Comparison of ENCODE assay signal across 8 mouse cellular contexts in the genomic region with DNA sequence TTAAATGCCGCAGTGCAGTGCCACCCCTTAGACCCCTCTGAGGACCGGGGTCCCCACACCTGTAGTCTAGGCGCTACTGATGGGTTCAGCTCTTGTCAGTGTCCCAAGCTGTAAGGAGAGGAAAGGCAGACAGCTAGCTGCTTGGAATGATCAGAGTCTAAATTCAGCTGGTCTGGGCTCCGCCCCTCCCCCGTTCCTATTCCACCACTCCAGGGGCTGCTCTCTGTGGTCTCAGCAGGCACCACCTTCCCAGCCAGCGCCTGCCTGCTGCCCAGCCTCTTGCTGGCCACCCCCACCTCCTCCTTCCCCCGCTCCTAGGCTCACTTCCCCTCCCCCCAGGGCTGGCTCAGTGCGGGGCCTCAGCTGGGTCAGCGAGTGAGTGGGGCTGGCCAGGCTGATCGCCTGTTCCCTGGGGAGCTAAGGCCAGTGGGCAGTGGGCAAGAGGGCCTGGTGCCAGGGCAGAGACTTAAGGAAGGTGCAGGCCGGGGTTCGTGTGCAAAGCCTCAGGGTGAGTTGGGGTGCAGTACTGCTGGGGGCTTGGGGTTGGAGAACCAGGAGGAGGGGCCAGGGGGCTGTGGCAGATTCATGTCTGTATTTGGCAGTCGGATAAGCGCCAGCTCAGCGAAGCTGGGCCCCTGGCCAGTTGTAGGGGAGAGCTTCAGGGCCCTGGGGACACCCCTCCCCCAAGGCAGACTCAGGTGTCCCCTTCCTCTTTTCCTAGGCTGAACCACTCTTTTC. TPM values are rescaled to one million over a fixed set of nuclear protein-coding genes. Genes with fewer than 3 reads are reported as not detected.
DNase-seq lines count a peak whose midpoint lies in the region; ATAC-seq and TF ChIP-seq lines count a peak whose summit lies in the region.

No protein-coding gene starts in this region.

- peak overlapping the region; percentile 67 for H3K27ac ChIP-seq in embryonic facial prominence, embryonic 12.5 days
- peak overlapping the region; percentile 94 for H3K27ac ChIP-seq in heart, embryonic 10.5 days
- peak overlapping the region; percentile 85 for H3K27ac ChIP-seq in kidney, postnatal 0 days

- H3K9me3 ChIP-seq in embryonic facial prominence, embryonic 12.5 days, result no peaks in the 10 kb centered on the region
- no peaks in the 10 kb centered on the region for H3K9me3 ChIP-seq in heart, embryonic 10.5 days
- no peaks in the 10 kb centered on the region for H3K9me3 ChIP-seq in kidney, postnatal 0 days (replicated peaks; ENCODE audit: low read length)

- peak overlapping the region; percentile 20 for H3K4me3 ChIP-seq in embryonic facial prominence, embryonic 12.5 days
- H3K4me3 ChIP-seq in heart, embryonic 10.5 days, result peak overlapping the region; percentile 60
- peak overlapping the region; percentile 9; the same call in 1 of the 2 replicates for H3K4me3 ChIP-seq in kidney, postnatal 0 days (replicated peaks; ENCODE audit: low read depth, low read length)

- peak; percentile 74 for ATAC-seq in embryonic facial prominence, embryonic 12.5 days (ENCODE audit: insufficient number of reproducible peaks, insufficient read depth, low FRiP score, low TSS enrichment)
- peak; percentile 89 for ATAC-seq in kidney, postnatal 0 days (replicated peaks; ENCODE audit: low FRiP score, low read depth)

- H3K27me3 ChIP-seq in embryonic facial prominence, embryonic 12.5 days, result no peaks in the 10 kb centered on the region
- H3K27me3 ChIP-seq in heart, embryonic 10.5 days (ENCODE audit: insufficient read depth, poor library complexity, severe bottlenecking), result no peaks in the 10 kb centered on the region
- no peaks in the 10 kb centered on the region for H3K27me3 ChIP-seq in kidney, postnatal 0 days (ENCODE audit: insufficient read depth, low read length)

- no peak for TF ChIP-seq CTCF in kidney, postnatal 0 days (IDR thresholded peaks at IDR 0.05; ENCODE audit: low read depth)

- peak; percentile 53 for DNase-seq in right cerebral cortex, postnatal 4 days
- no peak for DNase-seq in right cerebral cortex, adult 2 months (ENCODE audit: low spot score in 2 of 2)
- peak; percentile 96 for DNase-seq in heart, embryonic 10.5 days (ENCODE audit: low spot score)
- peak; percentile 86 for DNase-seq in kidney, postnatal 0 days (ENCODE audit: low spot score)
- DNase-seq in lung, postnatal 4 days, result peak; percentile 80 to 91
- peak; percentile 42 for DNase-seq in testis, postnatal 14 days (ENCODE audit: low spot score)
- DNase-seq in spleen, postnatal 10 days (ENCODE audit: low spot score in 2 of 2), result no peak

- H3K36me3 ChIP-seq in embryonic facial prominence, embryonic 12.5 days, result peaks cover 44% of the 10 kb centered on the region
- H3K36me3 ChIP-seq in heart, embryonic 10.5 days, result peaks cover 73% of the 10 kb centered on the region
- peaks cover 13% of the 10 kb centered on the region; the same call in 1 of the 2 replicates for H3K36me3 ChIP-seq in kidney, postnatal 0 days (ENCODE audit: insufficient read depth, low read length)

- H3K4me2 ChIP-seq in embryonic facial prominence, embryonic 12.5 days (replicated peaks), result peak overlapping the region; percentile 48
- peak overlapping the region; percentile 53 for H3K4me2 ChIP-seq in kidney, postnatal 0 days (ENCODE audit: low read length)

- H3K4me1 ChIP-seq in embryonic facial prominence, embryonic 12.5 days, result peaks cover 26% of the 10 kb centered on the region
- peaks cover 68% of the 10 kb centered on the region for H3K4me1 ChIP-seq in heart, embryonic 10.5 days
- peaks cover 20% of the 10 kb centered on the region for H3K4me1 ChIP-seq in kidney, postnatal 0 days (replicated peaks; ENCODE audit: insufficient read depth, low read length)

- 5% methylated on average over 15 of the region's 15 CpGs for WGBS in embryonic facial prominence, embryonic 12.5 days
- 3% methylated on average over 15 of the region's 15 CpGs for WGBS in heart, embryonic 10.5 days
- 11% methylated on average over 15 of the region's 15 CpGs for WGBS in kidney, postnatal 0 days

- H3K9ac ChIP-seq in embryonic facial prominence, embryonic 12.5 days, result peak overlapping the region; percentile 49
- H3K9ac ChIP-seq in kidney, postnatal 0 days (ENCODE audit: low read depth, low read length), result peak overlapping the region; percentile 60

RNA-seq across cellular contexts. Expression of a gene that starts 24.8 kb away (rescaled TPM):
- 26.1 and 26.7 TPM in 2 replicates for polyA plus RNA-seq in embryonic facial prominence, embryonic 12.5 days (2016; fragmentation: Nextera tagmentation; extraction: Ambion mirVana)
- polyA plus RNA-seq in heart, embryonic 10.5 days (2016; fragmentation: Nextera tagmentation; extraction: Ambion mirVana), result 77.9 and 80.0 TPM in 2 replicates
- polyA plus RNA-seq in kidney, postnatal 0 days (2015; fragmentation: Nextera tagmentation; extraction: Ambion mirVana), result 40.1 and 44.3 TPM in 2 replicates

RNA-seq across cellular contexts. Expression of a gene that starts 35.8 kb away (rescaled TPM):
- 61.1 and 64.6 TPM in 2 replicates for polyA plus RNA-seq in embryonic facial prominence, embryonic 12.5 days (2016; fragmentation: Nextera tagmentation; extraction: Ambion mirVana)
- polyA plus RNA-seq in heart, embryonic 10.5 days (2016; fragmentation: Nextera tagmentation; extraction: Ambion mirVana), result 73.4 and 75.4 TPM in 2 replicates
- polyA plus RNA-seq in kidney, postnatal 0 days (2015; fragmentation: Nextera tagmentation; extraction: Ambion mirVana), result 69.5 and 72.5 TPM in 2 replicates

RNA-seq across cellular contexts. Expression of a gene that starts 39.8 kb away (rescaled TPM):
- 15.9 and 20.1 TPM in 2 replicates for polyA plus RNA-seq in embryonic facial prominence, embryonic 12.5 days (2016; fragmentation: Nextera tagmentation; extraction: Ambion mirVana)
- 341 and 642 TPM in 2 replicates for polyA plus RNA-seq in heart, embryonic 10.5 days (2016; fragmentation: Nextera tagmentation; extraction: Ambion mirVana)
- 18.6 and 19.1 TPM in 2 replicates for polyA plus RNA-seq in kidney, postnatal 0 days (2015; fragmentation: Nextera tagmentation; extraction: Ambion mirVana)

RNA-seq across cellular contexts. Expression of a gene that starts 50.3 kb away (rescaled TPM):
- polyA plus RNA-seq in embryonic facial prominence, embryonic 12.5 days (2016; fragmentation: Nextera tagmentation; extraction: Ambion mirVana), result 0.64 and 0.76 TPM in 2 replicates
- polyA plus RNA-seq in heart, embryonic 10.5 days (2016; fragmentation: Nextera tagmentation; extraction: Ambion mirVana), result 0.79 and 2.3 TPM in 2 replicates
- polyA plus RNA-seq in kidney, postnatal 0 days (2015; fragmentation: Nextera tagmentation; extraction: Ambion mirVana), result 0.40 and 0.45 TPM in 2 replicates

Comparison
In these comparisons a context has a peak if more than half of its experiments do, and no peak if none do; other contexts are left out.
1. DNase-seq: peak in right cerebral cortex, postnatal 4 days (single experiment), heart, embryonic 10.5 days (single experiment), kidney, postnatal 0 days (single experiment), lung, postnatal 4 days (2 of 2) and testis, postnatal 14 days (single experiment); none in right cerebral cortex, adult 2 months (0 of 2) and spleen, postnatal 10 days (0 of 2).
2. H3K4me3 ChIP-seq: peak in every context shown above with its lines; median percentile 60 in heart, embryonic 10.5 days; 20 in embryonic facial prominence, embryonic 12.5 days; 9 in kidney, postnatal 0 days.
3. RNA of a gene that starts 39.8 kb away (polyA plus RNA-seq): 341 to 642 TPM in heart, embryonic 10.5 days; 15.9 to 20.1 TPM in embryonic facial prominence, embryonic 12.5 days and 18.6 to 19.1 TPM in kidney, postnatal 0 days; every median in the first group is over 10 times any median in the second.
4. Peak in every context shown above with its lines, with median percentiles within 50 percentile points of each other: H3K27ac ChIP-seq.